Mouse (Mus musculus): Measurements from ENCODE around the gene Fam163b. TPM values are rescaled to one million over a fixed set of nuclear protein-coding genes. Genes with fewer than 3 reads are reported as not detected.

The Fam163b gene
- polyA plus RNA-seq, 1 experiment from 2014 or later: 0.10 TPM

GRCm38 (mm10) chr2:27162656-27163055 is 20.4 kb upstream of the Fam163b start:
- no peaks in the 10 kb centered on the region for H3K9me3 ChIP-seq (ENCODE audit: control insufficient read depth)
- H3K9ac ChIP-seq (ENCODE audit: low read depth, low read length): no peak overlapping the region
- no peak for TF ChIP-seq CTCF (IDR thresholded peaks at IDR 0.05; ENCODE audit: low read depth)
- no peak overlapping the region for H3K4me2 ChIP-seq (replicated peaks; ENCODE audit: low read depth)
- no peak for ATAC-seq
- H3K27ac ChIP-seq (ENCODE audit: low read depth, low read length): no peak overlapping the region
- WGBS: 75% methylated on average over 11 of the region's 11 CpGs
- no peaks in the 10 kb centered on the region for H3K4me1 ChIP-seq (replicated peaks; ENCODE audit: control insufficient read depth, insufficient read depth, low read length)
- no peak overlapping the region for H3K4me3 ChIP-seq (ENCODE audit: low read depth, low read length)
- H3K36me3 ChIP-seq (ENCODE audit: control insufficient read depth, insufficient read depth): no peaks in the 10 kb centered on the region
- no peaks in the 10 kb centered on the region for H3K27me3 ChIP-seq (replicated peaks; ENCODE audit: control insufficient read depth, insufficient read depth, low read length)

- Histone ChIP-seq H3K36me3 (ENCODE audit: control insufficient read depth, insufficient read depth) (no peaks in the 10 kb centered on the region), H3K27ac (ENCODE audit: low read depth, low read length) (no peak overlapping the region), H3K4me1 (replicated peaks; ENCODE audit: control insufficient read depth, insufficient read depth, low read length) (no peaks in the 10 kb centered on the region), H3K4me2 (replicated peaks; ENCODE audit: low read depth) (no peak overlapping the region), H3K27me3 (replicated peaks; ENCODE audit: control insufficient read depth, insufficient read depth, low read length) (no peaks in the 10 kb centered on the region), H3K9ac (ENCODE audit: low read depth, low read length) (no peak overlapping the region), H3K4me3 (ENCODE audit: low read depth, low read length) (no peak overlapping the region), H3K9me3 (ENCODE audit: control insufficient read depth) (no peaks in the 10 kb centered on the region)
- no peak for ATAC-seq
- no peak for TF ChIP-seq CTCF (IDR thresholded peaks at IDR 0.05; ENCODE audit: low read depth)
- WGBS: 94% methylated on average over 2 of the region's 2 CpGs
These were observed 19.2 kb upstream of the Fam163b start for GRCm38 (mm10) chr2:27161526-27161925.

DNA sequence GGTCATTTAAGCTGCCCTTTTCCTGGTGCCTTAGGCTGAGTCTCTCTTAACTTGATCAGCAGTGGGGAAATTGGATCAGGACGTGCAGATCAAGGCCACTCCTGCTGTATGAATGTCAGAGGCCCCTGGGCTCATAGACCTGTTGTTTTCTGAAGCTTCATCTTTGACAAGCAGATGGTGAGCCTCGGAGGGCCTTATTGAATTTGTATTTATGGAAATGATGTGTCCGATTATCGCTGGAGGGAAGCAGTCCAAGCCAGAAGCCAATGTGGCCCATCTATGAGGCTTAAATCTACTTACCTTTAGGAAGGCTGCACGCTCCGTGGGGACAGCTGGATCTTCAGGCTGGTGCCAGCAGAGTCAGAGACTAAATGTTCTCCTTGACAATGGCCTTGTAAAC is 14.3 kb upstream of the Fam163b start:
- Histone ChIP-seq H3K4me3 (ENCODE audit: low read depth, low read length) (no peak overlapping the region), H3K27ac (ENCODE audit: low read depth, low read length) (no peak overlapping the region), H3K27me3 (replicated peaks; ENCODE audit: control insufficient read depth, insufficient read depth, low read length) (no peaks in the 10 kb centered on the region), H3K9me3 (ENCODE audit: control insufficient read depth) (no peaks in the 10 kb centered on the region), H3K36me3 (ENCODE audit: control insufficient read depth, insufficient read depth) (no peaks in the 10 kb centered on the region), H3K9ac (ENCODE audit: low read depth, low read length) (no peak overlapping the region), H3K4me2 (replicated peaks; ENCODE audit: low read depth) (no peak overlapping the region), H3K4me1 (replicated peaks; ENCODE audit: control insufficient read depth, insufficient read depth, low read length) (no peaks in the 10 kb centered on the region)
- no peak for TF ChIP-seq CTCF (IDR thresholded peaks at IDR 0.05; ENCODE audit: low read depth)
- WGBS: 81% methylated on average over 6 of the region's 6 CpGs
- no peak for ATAC-seq

GRCm38 (mm10) chr2:27154466-27155185 is 12.3 kb upstream of the Fam163b start:
- no peak overlapping the region for H3K4me2 ChIP-seq (replicated peaks; ENCODE audit: low read depth)
- no peak overlapping the region for H3K27ac ChIP-seq (ENCODE audit: low read depth, low read length)
- ATAC-seq: no peak
- H3K4me3 ChIP-seq (ENCODE audit: low read depth, low read length): no peak overlapping the region
- no peaks in the 10 kb centered on the region for H3K9me3 ChIP-seq (ENCODE audit: control insufficient read depth)
- H3K27me3 ChIP-seq (replicated peaks; ENCODE audit: control insufficient read depth, insufficient read depth, low read length): no peaks in the 10 kb centered on the region
- no peaks in the 10 kb centered on the region for H3K4me1 ChIP-seq (replicated peaks; ENCODE audit: control insufficient read depth, insufficient read depth, low read length)
- no peaks in the 10 kb centered on the region for H3K36me3 ChIP-seq (ENCODE audit: control insufficient read depth, insufficient read depth)
- WGBS: 76% methylated on average over 10 of the region's 10 CpGs
- no peak overlapping the region for H3K9ac ChIP-seq (ENCODE audit: low read depth, low read length)
- no peak for TF ChIP-seq CTCF (IDR thresholded peaks at IDR 0.05; ENCODE audit: low read depth)

DNA sequence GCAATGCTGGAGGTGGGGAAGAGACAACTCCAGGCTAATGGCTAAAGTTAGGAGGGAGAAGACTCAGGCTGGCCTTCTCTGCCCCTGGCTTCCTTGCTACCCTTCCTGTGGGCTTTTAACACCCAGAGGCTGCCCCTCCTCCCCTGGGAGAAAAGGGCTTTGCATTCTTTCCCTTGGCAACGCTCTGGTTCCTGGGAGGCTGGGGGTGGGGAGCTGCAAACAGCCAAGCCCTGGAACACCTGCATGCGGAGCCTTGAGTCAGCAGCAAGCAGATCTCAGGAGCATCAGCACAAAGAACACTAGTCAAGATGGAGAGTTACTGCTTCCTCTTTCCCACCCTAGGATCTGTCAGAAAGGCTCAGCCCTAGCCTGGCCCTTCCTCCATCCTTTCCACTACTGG is 7.2 kb upstream of the Fam163b start:
- Histone ChIP-seq H3K4me2 (replicated peaks; ENCODE audit: low read depth) (no peak overlapping the region), H3K27me3 (replicated peaks; ENCODE audit: control insufficient read depth, insufficient read depth, low read length) (no peaks in the 10 kb centered on the region), H3K4me3 (ENCODE audit: low read depth, low read length) (no peak overlapping the region), H3K4me1 (replicated peaks; ENCODE audit: control insufficient read depth, insufficient read depth, low read length) (no peaks in the 10 kb centered on the region), H3K27ac (ENCODE audit: low read depth, low read length) (no peak overlapping the region), H3K9ac (ENCODE audit: low read depth, low read length) (no peak overlapping the region), H3K9me3 (ENCODE audit: control insufficient read depth) (no peaks in the 10 kb centered on the region), H3K36me3 (ENCODE audit: control insufficient read depth, insufficient read depth) (no peaks in the 10 kb centered on the region)
- no peak for TF ChIP-seq CTCF (IDR thresholded peaks at IDR 0.05; ENCODE audit: low read depth)
- 8% methylated on average over 2 of the region's 2 CpGs for WGBS
- no peak for ATAC-seq

DNA sequence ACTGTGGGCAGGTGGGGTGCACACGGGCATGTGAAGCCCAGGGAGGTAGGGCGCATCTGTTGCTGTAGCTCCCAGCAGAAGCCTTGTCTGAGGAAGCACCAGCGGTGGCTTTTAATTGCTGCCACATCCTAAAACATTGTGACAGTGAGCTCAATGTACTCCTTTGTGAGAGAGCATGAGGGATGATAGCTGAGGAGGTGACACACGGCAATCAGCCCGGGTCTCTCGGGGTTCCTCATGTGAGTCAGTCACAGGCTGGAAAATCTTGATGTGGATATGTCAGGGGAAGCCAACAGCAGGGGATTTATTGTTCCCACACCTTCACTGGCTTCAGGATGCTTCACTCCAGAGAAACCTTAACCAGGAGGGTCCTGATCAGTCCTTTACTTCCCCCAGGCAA is 4.5 kb upstream of the Fam163b start:
- H3K4me1 ChIP-seq (replicated peaks; ENCODE audit: control insufficient read depth, insufficient read depth, low read length): no peaks in the 10 kb centered on the region
- no peak for ATAC-seq
- peaks cover 7% of the 10 kb centered on the region for H3K27me3 ChIP-seq (replicated peaks; ENCODE audit: control insufficient read depth, insufficient read depth, low read length)
- H3K9ac ChIP-seq (ENCODE audit: low read depth, low read length): no peak overlapping the region
- no peaks in the 10 kb centered on the region for H3K36me3 ChIP-seq (ENCODE audit: control insufficient read depth, insufficient read depth)
- no peak overlapping the region for H3K27ac ChIP-seq (ENCODE audit: low read depth, low read length)
- WGBS: 81% methylated on average over 6 of the region's 6 CpGs
- no peaks in the 10 kb centered on the region for H3K9me3 ChIP-seq (ENCODE audit: control insufficient read depth)
- H3K4me2 ChIP-seq (replicated peaks; ENCODE audit: low read depth): no peak overlapping the region
- no peak overlapping the region for H3K4me3 ChIP-seq (ENCODE audit: low read depth, low read length)
- TF ChIP-seq CTCF (IDR thresholded peaks at IDR 0.05; ENCODE audit: low read depth): no peak

All from intestine, postnatal 0 days (tissue).